Mouse (Mus musculus) heart, embryonic 11.5 days (tissue): ENCODE measurements around the gene Lcn11. TPM values are rescaled to one million over a fixed set of nuclear protein-coding genes. Genes with fewer than 3 reads are reported as not detected.
"Not testable (repeated sequence)": the region's sequence is repeated elsewhere in the genome, so short reads cannot be mapped to it uniquely, and the experiment has no call there.

Source experiments
- ATAC-seq: fragments of 200-750 bp; cut with Nextera tagmentation; replicated peaks from 2 replicates; pipeline ENCODE4 v1.8.0; 2017; ENCODE audit warnings: moderate library complexity; ENCODE audit not compliant: insufficient number of reproducible peaks, low FRiP score, low TSS enrichment
- H3K27ac ChIP-seq: fragments of 300-500 bp; sonication (generic); 2 replicates; pipeline ENCODE4 v1.5.1; 2014; ENCODE audit warnings: mild to moderate bottlenecking, low read depth, low read length
- H3K27me3 ChIP-seq: fragments of 300-500 bp; sonication (generic); 2 replicates; pipeline ENCODE4 v1.6.1; 2014; ENCODE audit warnings: mild to moderate bottlenecking, low read length, mixed read lengths; ENCODE audit not compliant: control insufficient read depth, insufficient read depth
- H3K36me3 ChIP-seq: fragments of 300-500 bp; sonication (generic); 2 replicates; pipeline ENCODE4 v1.6.1; 2014; ENCODE audit warnings: mild to moderate bottlenecking, low read length, moderate library complexity, mixed read lengths; ENCODE audit not compliant: control insufficient read depth, insufficient read depth
- H3K4me1 ChIP-seq: fragments of 300-500 bp; sonication (generic); 2 replicates; pipeline ENCODE4 v1.6.1; 2014; ENCODE audit warnings: low read length; ENCODE audit not compliant: control insufficient read depth, insufficient read depth
- H3K4me2 ChIP-seq: fragments of 300-500 bp; sonication (generic); 2 replicates; pipeline ENCODE4 v1.6.1; 2014; ENCODE audit warnings: mild to moderate bottlenecking, moderate library complexity
- H3K4me3 ChIP-seq: fragments of 300-500 bp; sonication (generic); 2 replicates; pipeline ENCODE4 v1.5.1; 2014; ENCODE audit warnings: low read depth, low read length
- H3K9ac ChIP-seq: fragments of 300-500 bp; sonication (generic); 2 replicates; pipeline ENCODE4 v1.6.1; 2014; ENCODE audit warnings: mild to moderate bottlenecking, low read depth, low read length, moderate library complexity
- H3K9me3 ChIP-seq: fragments of 300-500 bp; sonication (generic); replicated peaks from 2 replicates; pipeline ENCODE4 v1.6.1; 2016; ENCODE audit warnings: low read length; ENCODE audit not compliant: control insufficient read depth
- WGBS: fragments of 180-500 bp; shearing (Covaris S2); extraction: QIAGEN DNeasy Blood & Tissue Kit; methylation state at CpG from one replicate; pipeline ENCODE4 v1.1.7; 2014; ENCODE audit not compliant: insufficient replicate concordance; 5-methylcytosine and 5-hydroxymethylcytosine counted together
- polyA plus RNA-seq: library from polyadenylated mRNA; unstranded; fragments of >200 nt; fragmentation: Nextera tagmentation; extraction: Ambion mirVana; gene quantifications from 2 replicates; pipeline ENCODE4 v1.2.1, GENCODE M21; 2014

Gene Lcn11
- not detected in 2 replicates for polyA plus RNA-seq

- Histone ChIP-seq H3K4me3 (no peak within 1 kb of the TSS), H3K9me3 (no peaks in the 10 kb centered on the region), H3K27ac (no peak within 1 kb of the TSS), H3K4me1 (no peaks in the 10 kb centered on the region), H3K36me3 (no peaks in the 10 kb centered on the region), H3K4me2 (no peak within 1 kb of the TSS), H3K27me3 (no peaks in the 10 kb centered on the region), H3K9ac (no peak within 1 kb of the TSS)
- ATAC-seq = no peak
- 81% methylated on average over 1 of the region's 1 CpGs for WGBS
Observed at GRCm38 (mm10) chr2:25776717-25777116, at the start of gene Lcn11. Gene Lcn11 (plus strand): TSS chr2:25777017.

- Histone ChIP-seq H3K36me3 (no peaks in the 10 kb centered on the region), H3K27ac (no peak overlapping the region), H3K4me2 (no peak overlapping the region), H3K4me1 (no peaks in the 10 kb centered on the region), H3K27me3 (no peaks in the 10 kb centered on the region), H3K4me3 (no peak overlapping the region), H3K9me3 (0 out of 2 replicates have a peak, but pooled peaks cover 3% of the 10 kb centered on the region), H3K9ac (no peak overlapping the region)
- 41% methylated on average over 2 of the region's 2 CpGs for WGBS
- no peak for ATAC-seq
Observed at GRCm38 (mm10) chr2:25733199-25733930, 43.5 kb upstream of the Lcn11 start.

GRCm38 (mm10) chr2:25736709-25737108 lies 40.1 kb upstream of the Lcn11 start, which contains the start of gene Obp2b:
Gene Obp2b (plus strand): TSS chr2:25737009.
- H3K4me3 ChIP-seq, H3K4me2 ChIP-seq, H3K9ac ChIP-seq, ATAC-seq, H3K27me3 ChIP-seq, H3K36me3 ChIP-seq, H3K27ac ChIP-seq, H3K4me1 ChIP-seq, H3K9me3 ChIP-seq: not testable (repeated sequence)
- whole genome bisulfite sequencing = 80% methylated on average over 3 of the region's 3 CpGs

- H3K36me3 ChIP-seq = no peaks in the 10 kb centered on the region
- H3K9ac ChIP-seq = no peak overlapping the region
- no peaks in the 10 kb centered on the region for H3K9me3 ChIP-seq
- no peak overlapping the region for H3K4me3 ChIP-seq
- no peaks in the 10 kb centered on the region for H3K27me3 ChIP-seq
- H3K27ac ChIP-seq = no peak overlapping the region
- no peak overlapping the region for H3K4me2 ChIP-seq
- WGBS = 65% methylated on average over 1 of the region's 1 CpGs
- no peak for ATAC-seq
- H3K4me1 ChIP-seq = no peaks in the 10 kb centered on the region
Observed at GRCm38 (mm10) chr2:25741671-25742070, 35.1 kb upstream of the Lcn11 start.

GRCm38 (mm10) chr2:25754201-25754600 lies 22.6 kb upstream of the Lcn11 start:
- Histone ChIP-seq H3K4me1 (no peaks in the 10 kb centered on the region), H3K4me2 (no peak overlapping the region), H3K27me3 (no peaks in the 10 kb centered on the region), H3K9ac (no peak overlapping the region), H3K4me3 (no peak overlapping the region), H3K36me3 (no peaks in the 10 kb centered on the region), H3K27ac (no peak overlapping the region), H3K9me3 (no peaks in the 10 kb centered on the region)
- ATAC-seq = no peak
- WGBS = 85% methylated on average over 1 of the region's 1 CpGs

GRCm38 (mm10) chr2:25758064-25758625 lies 18.7 kb upstream of the Lcn11 start:
- Histone ChIP-seq H3K4me3 (no peak overlapping the region), H3K27ac (no peak overlapping the region), H3K9me3 (no peaks in the 10 kb centered on the region), H3K4me1 (no peaks in the 10 kb centered on the region), H3K36me3 (no peaks in the 10 kb centered on the region), H3K9ac (no peak overlapping the region), H3K4me2 (no peak overlapping the region), H3K27me3 (no peaks in the 10 kb centered on the region)
- WGBS = 55% methylated on average over 4 of the region's 4 CpGs
- no peak for ATAC-seq

- WGBS = 49% methylated on average over 2 of the region's 2 CpGs
- H3K4me2 ChIP-seq = no peak within 1 kb of the TSS
- no peak within 1 kb of the TSS for H3K27ac ChIP-seq
- no peak for ATAC-seq
- no peaks in the 10 kb centered on the region for H3K9me3 ChIP-seq
- H3K9ac ChIP-seq = no peak within 1 kb of the TSS
- no peaks in the 10 kb centered on the region for H3K36me3 ChIP-seq
- H3K4me1 ChIP-seq = no peaks in the 10 kb centered on the region
- no peak within 1 kb of the TSS for H3K4me3 ChIP-seq
- no peaks in the 10 kb centered on the region for H3K27me3 ChIP-seq
Observed at GRCm38 (mm10) chr2:25765269-25765668, 11.5 kb upstream of the Lcn11 start, which contains the start of gene Lcn3. Gene Lcn3 (plus strand): TSS chr2:25765569.

- ATAC-seq = no peak
- no peaks in the 10 kb centered on the region for H3K4me1 ChIP-seq
- WGBS = 70% methylated on average over 4 of the region's 4 CpGs
Observed at GRCm38 (mm10) chr2:25767764-25768163, 9.1 kb upstream of the Lcn11 start.

GRCm38 (mm10) chr2:25773507-25773906 lies 3.3 kb upstream of the Lcn11 start:
- WGBS = 80% methylated on average over 2 of the region's 2 CpGs
- ATAC-seq = no peak

More at GRCm38 (mm10) chr2:25767764-25768163, 9.1 kb upstream of the Lcn11 start:
- no peak overlapping the region for H3K4me3 ChIP-seq
- H3K9me3 ChIP-seq = no peaks in the 10 kb centered on the region
- H3K27me3 ChIP-seq = no peaks in the 10 kb centered on the region
- H3K27ac ChIP-seq = no peak overlapping the region
- no peak overlapping the region for H3K9ac ChIP-seq
- H3K4me2 ChIP-seq = no peak overlapping the region
- no peaks in the 10 kb centered on the region for H3K36me3 ChIP-seq

More at GRCm38 (mm10) chr2:25773507-25773906, 3.3 kb upstream of the Lcn11 start:
- Histone ChIP-seq H3K27me3 (no peaks in the 10 kb centered on the region), H3K9ac (no peak overlapping the region), H3K36me3 (no peaks in the 10 kb centered on the region), H3K27ac (no peak overlapping the region), H3K4me1 (no peaks in the 10 kb centered on the region), H3K9me3 (no peaks in the 10 kb centered on the region), H3K4me2 (no peak overlapping the region), H3K4me3 (no peak overlapping the region)
